Mouse (Mus musculus): Measurements from ENCODE around the gene Defa32.
"Not testable (repeated sequence)": the region's sequence is repeated elsewhere in the genome, so short reads cannot be mapped to it uniquely, and the experiment has no call there.

Defa32 gene

DNA sequence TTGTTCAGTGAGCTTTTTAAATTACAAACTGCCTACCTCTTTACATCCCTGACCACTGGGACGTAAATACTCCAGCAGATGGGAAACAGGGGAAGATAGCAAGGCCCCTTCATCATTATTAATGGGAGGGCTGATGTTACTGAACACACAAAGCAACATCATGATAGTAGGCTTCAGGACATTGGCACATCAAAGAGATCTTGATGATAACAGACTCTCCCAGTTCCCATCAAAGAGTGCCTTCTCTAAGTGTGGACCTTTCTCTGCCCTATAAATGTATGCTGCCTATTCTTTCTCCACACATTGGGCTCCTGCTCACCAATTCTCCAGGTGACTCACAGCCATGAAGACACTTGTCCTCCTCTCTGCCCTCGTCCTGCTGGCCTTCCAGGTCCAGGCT is at the start of gene Defa32:
Gene Defa32 (plus strand): TSS at position 301 of the 400 bp plus-strand sequence.
- DNase-seq: not testable (repeated sequence)

DNA sequence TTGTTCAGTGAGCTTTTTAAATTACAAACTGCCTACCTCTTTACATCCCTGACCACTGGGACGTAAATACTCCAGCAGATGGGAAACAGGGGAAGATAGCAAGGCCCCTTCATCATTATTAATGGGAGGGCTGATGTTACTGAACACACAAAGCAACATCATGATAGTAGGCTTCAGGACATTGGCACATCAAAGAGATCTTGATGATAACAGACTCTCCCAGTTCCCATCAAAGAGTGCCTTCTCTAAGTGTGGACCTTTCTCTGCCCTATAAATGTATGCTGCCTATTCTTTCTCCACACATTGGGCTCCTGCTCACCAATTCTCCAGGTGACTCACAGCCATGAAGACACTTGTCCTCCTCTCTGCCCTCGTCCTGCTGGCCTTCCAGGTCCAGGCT is 19.9 kb upstream of the Defa32 start, which contains the start of gene Defa20:
Gene Defa20 (plus strand): TSS at position 301 of the 400 bp plus-strand sequence.
- not testable (repeated sequence) for DNase-seq

DNA sequence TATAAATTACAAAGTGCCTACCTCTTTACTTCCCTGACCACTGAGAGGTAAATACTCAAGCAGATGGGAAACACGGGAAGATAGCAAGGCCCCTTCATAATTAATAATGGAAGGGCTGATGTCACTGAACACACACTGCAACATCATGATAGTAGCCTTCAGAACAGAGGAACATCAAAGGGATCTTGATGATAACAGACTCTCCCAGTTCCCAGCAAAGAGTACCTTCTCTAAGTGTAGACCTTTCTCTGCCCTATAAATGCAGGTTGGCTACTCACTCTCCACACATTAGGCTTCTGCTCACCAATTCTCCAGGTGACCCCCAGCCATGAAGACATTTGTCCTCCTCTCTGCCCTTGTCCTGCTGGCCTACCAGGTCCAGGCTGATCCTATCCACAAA is 36.3 kb downstream of the Defa32 start, which contains the start of gene Defa37:
Gene Defa37 (plus strand): TSS at position 301 of the 400 bp plus-strand sequence.
- not testable (repeated sequence) for DNase-seq

All from thymus, postnatal 4 days (tissue).